Mouse (Mus musculus) stomach, embryonic 15.5 days (tissue): ENCODE measurements at regions not wholly inside any gene's neighbourhood (a gene's known extent, or its start where the extent isn't known, plus 50 kb on each side); places are given as distances from the start of the nearest gene placed in this dataset.

Experiments used
- ATAC-seq: fragments of 200-750 bp; cut with Nextera tagmentation; 2 replicates; pipeline ENCODE4 v1.8.0; 2017; ENCODE audit warnings: low read depth, moderate number of reproducible peaks, moderate TSS enrichment; ENCODE audit not compliant: insufficient read depth, low FRiP score
- H3K27ac ChIP-seq: fragments of 300-500 bp; sonication (generic); 2 replicates; pipeline ENCODE4 v1.5.1; 2015; ENCODE audit warnings: mild to moderate bottlenecking, inconsistent platforms
- H3K27me3 ChIP-seq: fragments of 300-500 bp; sonication (generic); replicated peaks from 2 replicates; pipeline ENCODE4 v1.6.1; 2015; ENCODE audit warnings: inconsistent platforms
- H3K36me3 ChIP-seq: fragments of 300-500 bp; sonication (generic); 2 replicates; pipeline ENCODE4 v1.6.1; 2015; ENCODE audit warnings: inconsistent platforms
- H3K4me1 ChIP-seq: fragments of 300-500 bp; sonication (generic); 2 replicates; pipeline ENCODE4 v1.6.1; 2015; ENCODE audit warnings: inconsistent platforms
- H3K4me2 ChIP-seq: fragments of 300-500 bp; sonication (generic); 2 replicates; pipeline ENCODE4 v1.6.1; 2015; ENCODE audit warnings: mild to moderate bottlenecking, inconsistent platforms
- H3K4me3 ChIP-seq: fragments of 300-500 bp; sonication (generic); replicated peaks from 2 replicates; pipeline ENCODE4 v1.5.1; 2015; ENCODE audit warnings: inconsistent platforms
- H3K9ac ChIP-seq: fragments of 300-500 bp; sonication (generic); 2 replicates; pipeline ENCODE4 v1.6.1; 2015; ENCODE audit warnings: inconsistent platforms
- H3K9me3 ChIP-seq: fragments of 300-500 bp; sonication (generic); 2 replicates; pipeline ENCODE4 v1.6.1; 2016; ENCODE audit warnings: inconsistent platforms
- WGBS: fragments of 180-500 bp; shearing (Covaris S2); methylation state at CpG from one replicate; pipeline ENCODE4 v1.1.7; 2015; 5-methylcytosine and 5-hydroxymethylcytosine counted together

DNA sequence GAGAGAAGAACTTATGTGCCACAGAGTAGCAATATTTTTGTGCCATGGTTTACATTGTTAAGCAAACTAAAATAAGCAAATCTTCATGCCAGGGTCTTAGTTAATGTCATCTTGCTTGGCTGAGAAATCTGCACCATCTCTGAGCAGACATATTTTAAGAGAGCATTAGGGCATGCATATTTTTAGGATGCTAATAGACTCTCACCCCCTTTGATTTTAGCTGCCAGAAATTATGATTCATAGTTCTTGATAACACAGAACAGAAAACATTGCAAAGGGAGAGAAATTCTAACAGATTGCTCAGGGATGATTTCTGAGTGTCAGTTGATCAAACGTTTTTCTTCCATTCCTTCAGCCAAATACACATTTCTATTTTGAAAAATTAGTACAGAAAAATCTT lies 222.7 kb upstream of the Zeb2 start:
- H3K27me3 ChIP-seq, result no peaks in the 10 kb centered on the region
- H3K4me2 ChIP-seq, result no peak overlapping the region
- H3K4me3 ChIP-seq, result no peak overlapping the region
- H3K27ac ChIP-seq, result no peak overlapping the region
- H3K4me1 ChIP-seq, result no peaks in the 10 kb centered on the region
- no peaks in the 10 kb centered on the region for H3K36me3 ChIP-seq
- H3K9ac ChIP-seq, result no peak overlapping the region
- WGBS, result 53% methylated on average over 1 of the region's 1 CpGs
- ATAC-seq, result no peak
- no peaks in the 10 kb centered on the region for H3K9me3 ChIP-seq

DNA sequence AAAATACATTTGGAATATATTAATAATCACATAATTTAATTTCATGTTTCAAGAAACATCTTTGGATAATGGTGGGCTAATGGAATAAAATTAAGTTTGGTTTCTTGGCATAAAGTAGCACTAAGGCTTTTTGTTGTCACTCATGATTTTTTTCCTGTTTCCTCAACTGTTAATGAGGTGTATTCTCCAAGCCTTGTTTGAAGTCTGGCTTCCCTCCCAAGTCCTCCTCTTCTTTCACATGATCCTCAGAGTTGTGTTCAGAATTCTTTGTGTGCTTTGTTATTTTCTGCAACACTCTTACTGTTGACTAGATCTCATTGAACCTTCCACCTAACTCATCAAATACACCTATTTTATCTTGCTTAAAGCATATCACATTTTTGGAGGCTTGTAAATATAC lies 221.6 kb upstream of the Zeb2 start:
- H3K36me3 ChIP-seq, result no peaks in the 10 kb centered on the region

DNA sequence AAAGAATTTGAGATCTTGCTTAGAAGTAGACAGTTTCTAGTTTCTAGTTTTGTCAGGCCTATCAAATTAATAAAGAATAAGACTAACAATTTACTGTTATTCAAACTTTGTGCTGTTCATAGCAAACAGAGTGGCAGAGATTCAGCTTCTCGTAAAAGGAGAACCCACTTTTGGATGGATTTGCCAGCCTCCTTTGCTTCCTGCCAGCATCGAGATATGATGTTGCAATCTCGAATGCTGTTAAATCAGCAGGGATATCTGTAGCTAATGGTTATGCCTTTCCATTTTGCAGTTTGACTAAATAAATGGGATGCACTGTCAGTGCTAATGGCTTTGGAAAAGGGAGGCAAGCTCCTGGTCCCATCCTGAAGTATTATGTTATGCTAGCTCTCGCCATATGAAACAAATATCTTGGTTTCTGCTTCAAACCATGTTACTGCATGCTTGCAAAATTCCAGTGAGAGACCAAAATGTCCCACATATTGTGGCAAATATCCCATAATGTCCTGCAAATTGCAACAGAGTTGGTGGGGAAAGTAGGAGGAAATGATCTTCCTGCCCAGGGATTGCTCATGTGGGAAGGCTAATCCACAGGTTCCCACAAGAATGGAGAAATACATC lies 199.9 kb upstream of the Zeb2 start:
- H3K36me3 ChIP-seq, result no peaks in the 10 kb centered on the region
- WGBS, result 81% methylated on average over 4 of the region's 4 CpGs
- no peak overlapping the region for H3K9ac ChIP-seq
- no peak for ATAC-seq
- no peak overlapping the region for H3K27ac ChIP-seq
- H3K4me3 ChIP-seq, result no peak overlapping the region
- no peaks in the 10 kb centered on the region for H3K4me1 ChIP-seq
- no peaks in the 10 kb centered on the region for H3K9me3 ChIP-seq
- H3K27me3 ChIP-seq, result no peaks in the 10 kb centered on the region
- no peak overlapping the region for H3K4me2 ChIP-seq

More for the DNA sequence above, 221.6 kb upstream of the Zeb2 start:
- H3K4me1 ChIP-seq, result no peaks in the 10 kb centered on the region
- H3K27me3 ChIP-seq, result no peaks in the 10 kb centered on the region
- H3K27ac ChIP-seq, result no peak overlapping the region
- ATAC-seq, result no peak
- H3K4me3 ChIP-seq, result no peak overlapping the region
- H3K9ac ChIP-seq, result no peak overlapping the region
- H3K9me3 ChIP-seq, result no peaks in the 10 kb centered on the region
- H3K4me2 ChIP-seq, result no peak overlapping the region

DNA sequence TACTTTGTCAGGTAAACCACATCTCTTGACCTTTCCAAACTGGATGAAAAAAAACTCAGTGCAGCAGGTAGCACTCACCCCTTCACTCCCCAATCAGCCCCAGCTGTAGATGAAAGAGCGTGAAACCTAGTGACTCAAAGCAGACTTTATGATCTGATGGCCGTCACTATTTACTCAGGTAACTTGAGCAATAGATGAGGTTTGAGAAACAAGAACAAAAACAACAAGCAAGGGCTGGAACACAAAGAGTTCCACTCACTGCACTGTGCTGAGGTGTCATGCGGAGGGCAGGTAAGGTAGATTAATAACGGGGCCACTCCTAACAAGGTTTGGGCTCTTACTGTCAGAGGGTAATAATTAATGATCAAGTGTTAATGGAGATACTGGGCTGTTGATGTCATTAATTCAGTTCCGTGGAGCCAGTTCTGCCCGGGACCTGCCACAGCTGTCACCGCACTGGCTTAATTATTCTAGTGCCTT lies 170.4 kb upstream of the Zeb2 start:
- no peak overlapping the region for H3K4me3 ChIP-seq
- H3K36me3 ChIP-seq, result no peaks in the 10 kb centered on the region
- H3K4me1 ChIP-seq, result no peaks in the 10 kb centered on the region
- ATAC-seq, result peak; percentile 71; the same call in 1 of the 2 replicates
- WGBS, result 39% methylated on average over 7 of the region's 7 CpGs
- no peak overlapping the region for H3K4me2 ChIP-seq
- no peak overlapping the region for H3K9ac ChIP-seq
- 0 out of 2 replicates have a peak overlapping the region, but pooled peaks have one; percentile 6 for H3K27ac ChIP-seq
- no peaks in the 10 kb centered on the region for H3K27me3 ChIP-seq
- no peaks in the 10 kb centered on the region for H3K9me3 ChIP-seq

DNA sequence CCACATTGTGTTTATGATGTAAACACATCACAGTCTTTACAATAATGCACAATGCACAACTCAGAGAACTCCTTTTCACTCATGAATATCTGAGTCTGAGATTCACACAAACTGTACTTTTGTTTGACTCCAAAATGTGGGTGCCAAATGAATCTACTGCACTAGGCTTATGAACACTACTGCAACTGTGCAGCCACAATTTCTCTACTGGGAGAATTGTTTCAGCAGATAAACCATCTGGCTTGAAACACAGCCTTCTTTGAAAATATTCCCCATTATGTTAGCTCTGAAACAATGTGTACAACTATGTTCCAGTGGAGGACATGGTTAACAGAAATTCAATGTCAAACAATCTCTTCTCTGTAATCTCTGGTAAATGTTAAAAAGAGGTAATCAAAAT lies 166.6 kb upstream of the Zeb2 start:
- H3K4me2 ChIP-seq, result no peak overlapping the region
- no peaks in the 10 kb centered on the region for H3K27me3 ChIP-seq
- no peak for ATAC-seq
- no peaks in the 10 kb centered on the region for H3K9me3 ChIP-seq
- no peaks in the 10 kb centered on the region for H3K4me1 ChIP-seq
- H3K27ac ChIP-seq, result no peak overlapping the region
- no peaks in the 10 kb centered on the region for H3K36me3 ChIP-seq
- H3K4me3 ChIP-seq, result no peak overlapping the region
- H3K9ac ChIP-seq, result no peak overlapping the region

DNA sequence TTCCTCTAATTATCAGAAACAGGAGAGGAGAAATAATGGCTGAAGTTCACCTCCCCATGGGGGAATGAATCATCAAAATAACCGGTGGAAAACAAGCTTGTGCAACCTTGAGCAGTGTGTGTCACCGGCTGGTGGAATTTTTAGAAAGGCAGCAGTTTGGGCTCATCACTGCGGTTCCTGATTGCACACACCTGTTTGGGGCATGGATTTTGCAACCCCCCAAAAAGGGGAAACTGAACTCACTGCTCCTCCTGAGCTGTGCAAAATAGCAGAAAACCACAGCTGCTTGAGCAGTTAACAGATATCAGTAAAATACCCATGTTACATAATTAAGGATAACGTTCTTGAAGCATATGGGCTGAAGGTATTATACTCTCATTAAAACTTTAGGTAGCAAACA lies 162.3 kb upstream of the Zeb2 start:
- H3K9me3 ChIP-seq, result no peaks in the 10 kb centered on the region
- H3K27ac ChIP-seq, result no peak overlapping the region
- no peak overlapping the region for H3K9ac ChIP-seq
- no peak overlapping the region for H3K4me3 ChIP-seq
- no peak overlapping the region for H3K4me2 ChIP-seq
- H3K4me1 ChIP-seq, result no peaks in the 10 kb centered on the region
- no peak for ATAC-seq
- WGBS, result 69% methylated on average over 4 of the region's 4 CpGs
- H3K27me3 ChIP-seq, result no peaks in the 10 kb centered on the region
- H3K36me3 ChIP-seq, result no peaks in the 10 kb centered on the region

DNA sequence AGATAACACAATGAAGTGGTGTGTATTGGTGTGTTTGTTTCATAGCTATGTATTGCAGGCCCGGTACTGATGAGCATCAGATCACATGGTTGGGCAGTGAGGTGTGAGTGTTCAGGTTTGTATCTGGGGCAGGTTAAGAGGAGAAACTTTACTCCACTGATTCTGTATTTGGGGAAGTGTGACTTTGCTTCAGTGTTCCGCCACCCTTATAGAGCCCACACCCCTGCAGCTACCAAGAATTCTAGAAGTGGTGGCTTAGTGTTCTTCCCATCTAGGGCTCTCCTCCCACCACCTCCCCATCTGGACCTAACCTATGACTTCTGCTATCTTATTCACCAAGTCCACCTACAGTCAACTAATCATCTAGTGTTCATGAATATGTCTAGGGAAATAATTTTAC lies 160.4 kb upstream of the Zeb2 start:
- no peaks in the 10 kb centered on the region for H3K27me3 ChIP-seq
- 91% methylated on average over 2 of the region's 2 CpGs for WGBS
- no peak for ATAC-seq
- no peak overlapping the region for H3K27ac ChIP-seq
- H3K9me3 ChIP-seq, result no peaks in the 10 kb centered on the region
- no peak overlapping the region for H3K4me2 ChIP-seq
- no peaks in the 10 kb centered on the region for H3K36me3 ChIP-seq
- no peak overlapping the region for H3K9ac ChIP-seq
- no peaks in the 10 kb centered on the region for H3K4me1 ChIP-seq
- H3K4me3 ChIP-seq, result no peak overlapping the region

DNA sequence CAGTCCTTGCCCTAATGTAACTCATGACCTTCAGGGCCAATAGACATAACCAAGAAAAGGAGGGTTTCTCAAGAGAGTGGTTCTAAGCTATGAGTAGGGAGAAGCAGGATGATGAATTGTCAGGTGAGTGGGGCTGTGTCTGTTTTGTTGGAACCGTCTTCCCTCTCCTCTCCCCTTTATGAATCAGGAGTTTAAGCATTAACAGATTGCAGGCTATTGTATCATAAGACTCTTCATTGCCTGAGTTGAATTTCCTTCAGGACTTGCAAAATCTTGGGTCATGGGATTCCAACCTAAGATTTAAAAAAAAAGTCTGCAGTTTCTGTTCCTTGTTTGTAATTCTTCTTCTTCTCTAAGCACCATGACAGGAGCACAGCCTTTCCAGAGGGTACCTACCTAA lies 159.5 kb upstream of the Zeb2 start:
- H3K36me3 ChIP-seq, result no peaks in the 10 kb centered on the region
- no peaks in the 10 kb centered on the region for H3K9me3 ChIP-seq
- WGBS, result 76% methylated on average over 1 of the region's 1 CpGs
- no peaks in the 10 kb centered on the region for H3K27me3 ChIP-seq
- H3K27ac ChIP-seq, result no peak overlapping the region
- H3K9ac ChIP-seq, result no peak overlapping the region
- ATAC-seq, result no peak
- H3K4me3 ChIP-seq, result no peak overlapping the region
- no peak overlapping the region for H3K4me2 ChIP-seq
- no peaks in the 10 kb centered on the region for H3K4me1 ChIP-seq

DNA sequence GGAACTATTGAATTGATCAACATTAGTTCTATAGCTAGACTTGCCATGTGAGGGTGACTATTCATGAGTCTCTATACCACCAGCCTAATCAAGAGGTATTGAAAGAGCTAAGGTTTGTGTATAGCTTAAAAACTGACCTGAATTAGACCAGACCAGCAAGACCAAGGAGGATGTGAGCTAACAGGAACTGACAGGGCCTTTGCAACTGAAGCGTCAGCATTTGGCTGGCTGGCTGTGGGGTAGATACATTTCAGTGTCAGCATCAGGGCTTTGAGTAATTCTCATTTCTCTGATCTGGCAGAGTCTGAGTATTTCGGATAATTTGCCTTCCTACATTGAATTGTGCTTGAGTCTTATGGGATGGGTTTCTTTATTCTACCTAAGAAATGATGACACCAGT lies 152.8 kb upstream of the Zeb2 start:
- 82% methylated on average over 2 of the region's 2 CpGs for WGBS
- Histone ChIP-seq H3K9me3 (no peaks in the 10 kb centered on the region), H3K27me3 (no peaks in the 10 kb centered on the region), H3K36me3 (no peaks in the 10 kb centered on the region), H3K4me1 (no peaks in the 10 kb centered on the region), H3K4me2 (no peak overlapping the region), H3K27ac (no peak overlapping the region), H3K9ac (no peak overlapping the region), H3K4me3 (no peak overlapping the region)
- ATAC-seq, result no peak

DNA sequence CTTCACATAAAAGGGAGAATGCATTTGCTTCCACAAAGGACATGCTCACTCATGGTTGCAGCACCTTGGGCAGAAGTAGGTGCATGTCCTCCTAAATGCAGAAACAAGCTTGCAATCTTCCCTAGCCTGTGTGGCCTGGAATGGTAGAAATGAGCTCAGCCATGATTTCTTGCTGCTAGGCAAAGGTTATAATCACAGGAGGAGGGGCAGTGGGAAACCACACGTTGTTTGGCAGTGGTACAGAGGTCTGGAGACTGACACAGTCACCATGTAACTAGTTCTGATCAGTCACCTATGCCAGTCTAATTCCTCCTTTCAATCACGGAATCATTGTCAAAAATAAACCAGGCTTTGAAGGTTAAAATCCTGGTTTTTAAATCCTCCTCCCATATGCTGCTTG lies 148.6 kb upstream of the Zeb2 start:
- no peak overlapping the region for H3K9ac ChIP-seq
- H3K36me3 ChIP-seq, result no peaks in the 10 kb centered on the region
- WGBS, result 41% methylated on average over 2 of the region's 2 CpGs

DNA sequence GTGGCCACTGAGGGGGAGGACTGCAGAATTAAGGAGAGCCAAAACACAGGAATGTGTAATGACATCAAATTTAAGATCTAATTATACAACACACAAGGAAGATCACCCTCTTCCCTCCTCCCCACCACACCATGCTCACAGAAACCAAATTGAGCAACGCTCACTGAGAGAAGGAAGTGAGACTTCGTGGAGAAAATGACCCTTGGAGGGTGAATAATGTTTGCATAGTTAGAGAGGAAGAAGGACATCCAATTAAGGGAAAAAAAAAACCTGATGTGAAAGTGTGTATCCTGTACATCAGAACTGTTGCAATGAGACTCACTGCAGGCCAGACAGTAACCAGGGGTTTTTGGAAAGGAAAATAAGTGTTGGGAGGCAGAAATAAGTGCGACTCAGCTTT lies 144.8 kb upstream of the Zeb2 start:
- ATAC-seq, result no peak
- WGBS, result 62% methylated on average over 3 of the region's 3 CpGs

More for the DNA sequence above, 148.6 kb upstream of the Zeb2 start:
- no peak overlapping the region for H3K27ac ChIP-seq
- ATAC-seq, result no peak
- no peak overlapping the region for H3K4me3 ChIP-seq
- H3K9me3 ChIP-seq, result no peaks in the 10 kb centered on the region
- no peaks in the 10 kb centered on the region for H3K4me1 ChIP-seq
- H3K27me3 ChIP-seq, result no peaks in the 10 kb centered on the region
- no peak overlapping the region for H3K4me2 ChIP-seq

DNA sequence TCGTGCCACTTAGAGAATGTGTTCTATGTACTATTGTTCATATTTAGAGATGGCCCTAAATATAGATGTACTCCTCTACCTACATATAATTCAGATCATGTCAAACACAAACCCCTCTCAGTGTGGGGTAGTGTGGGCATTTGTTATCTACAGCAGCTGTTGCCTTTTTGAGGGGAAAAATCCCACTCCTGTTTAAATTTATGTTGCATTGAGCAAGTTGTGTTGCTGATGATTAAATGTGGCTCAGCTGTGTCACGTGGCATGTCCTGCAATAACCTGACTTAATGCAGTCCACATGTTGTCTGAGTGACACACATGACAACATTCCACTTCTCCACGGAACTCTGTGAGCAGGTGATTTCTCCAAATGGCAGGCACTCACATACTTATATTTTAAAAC lies 141.7 kb upstream of the Zeb2 start:
- Histone ChIP-seq H3K27me3 (no peaks in the 10 kb centered on the region), H3K9ac (no peak overlapping the region), H3K4me3 (no peak overlapping the region), H3K36me3 (no peaks in the 10 kb centered on the region), H3K27ac (no peak overlapping the region), H3K9me3 (no peaks in the 10 kb centered on the region), H3K4me1 (no peaks in the 10 kb centered on the region), H3K4me2 (no peak overlapping the region)
- ATAC-seq, result no peak
- WGBS, result 56% methylated on average over 3 of the region's 3 CpGs

More for the DNA sequence above, 144.8 kb upstream of the Zeb2 start:
- H3K4me1 ChIP-seq, result no peaks in the 10 kb centered on the region
- H3K36me3 ChIP-seq, result no peaks in the 10 kb centered on the region
- H3K9me3 ChIP-seq, result no peaks in the 10 kb centered on the region
- H3K4me3 ChIP-seq, result no peak overlapping the region
- no peak overlapping the region for H3K4me2 ChIP-seq
- H3K27ac ChIP-seq, result no peak overlapping the region
- H3K27me3 ChIP-seq, result no peaks in the 10 kb centered on the region
- no peak overlapping the region for H3K9ac ChIP-seq

DNA sequence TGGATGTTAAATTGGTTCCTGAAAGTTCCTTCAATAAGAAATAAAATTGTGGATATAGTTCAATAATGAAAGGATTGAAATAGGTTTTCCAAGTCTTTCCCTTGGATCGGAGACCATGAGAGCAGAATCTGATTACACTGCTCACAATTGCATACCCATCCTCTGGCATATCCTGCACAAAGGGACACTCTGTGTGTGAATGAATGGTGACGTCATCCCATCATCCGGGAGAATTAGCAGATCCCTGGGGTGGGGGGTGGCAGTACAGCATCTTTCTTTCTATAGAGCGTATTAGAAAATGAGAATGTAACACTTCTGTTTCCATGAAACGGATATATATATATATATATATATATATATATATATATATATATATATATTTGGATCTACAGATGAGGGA lies 139.2 kb upstream of the Zeb2 start:
- no peak overlapping the region for H3K4me3 ChIP-seq
- H3K4me2 ChIP-seq, result no peak overlapping the region
- no peaks in the 10 kb centered on the region for H3K36me3 ChIP-seq
- no peak overlapping the region for H3K9ac ChIP-seq
- WGBS, result 84% methylated on average over 5 of the region's 5 CpGs
- H3K4me1 ChIP-seq, result no peaks in the 10 kb centered on the region
- H3K27ac ChIP-seq, result no peak overlapping the region
- H3K9me3 ChIP-seq, result no peaks in the 10 kb centered on the region
- H3K27me3 ChIP-seq, result no peaks in the 10 kb centered on the region
- ATAC-seq, result no peak
